Mouse (Mus musculus) neural tube, embryonic 15.5 days (tissue): ENCODE measurements at regions not wholly inside any gene's neighbourhood (a gene's known extent, or its start where the extent isn't known, plus 50 kb on each side); places are given as distances from the start of the nearest gene placed in this dataset.

Source experiments
- ATAC-seq: fragments of 200-750 bp; cut with Nextera tagmentation; 2 replicates; pipeline ENCODE4 v1.8.0; 2017; ENCODE audit warnings: mild to moderate bottlenecking, moderate TSS enrichment, moderate library complexity; ENCODE audit not compliant: low FRiP score
- H3K27ac ChIP-seq: fragments of 300-500 bp; sonication (generic); replicated peaks from 2 replicates; pipeline ENCODE4 v1.5.1; 2015; ENCODE audit warnings: mild to moderate bottlenecking, inconsistent platforms
- H3K27me3 ChIP-seq: fragments of 300-500 bp; sonication (generic); replicated peaks from 2 replicates; pipeline ENCODE4 v1.6.1; 2015; ENCODE audit warnings: inconsistent platforms
- H3K36me3 ChIP-seq: fragments of 300-500 bp; sonication (generic); 2 replicates; pipeline ENCODE4 v1.6.1; 2015; ENCODE audit warnings: inconsistent platforms
- H3K4me1 ChIP-seq: fragments of 300-500 bp; sonication (generic); 2 replicates; pipeline ENCODE4 v1.6.1; 2015; ENCODE audit warnings: inconsistent platforms
- H3K4me2 ChIP-seq: fragments of 300-500 bp; sonication (generic); 2 replicates; pipeline ENCODE4 v1.6.1; 2015; ENCODE audit warnings: inconsistent platforms, mild to moderate bottlenecking, moderate library complexity
- H3K4me3 ChIP-seq: fragments of 300-500 bp; sonication (generic); replicated peaks from 2 replicates; pipeline ENCODE4 v1.5.1; 2015; ENCODE audit warnings: mild to moderate bottlenecking, inconsistent platforms
- H3K9ac ChIP-seq: fragments of 300-500 bp; sonication (generic); replicated peaks from 2 replicates; pipeline ENCODE4 v1.6.1; 2015; ENCODE audit warnings: mild to moderate bottlenecking, inconsistent platforms
- H3K9me3 ChIP-seq: fragments of 300-500 bp; sonication (generic); replicated peaks from 2 replicates; pipeline ENCODE4 v1.6.1; 2016; ENCODE audit warnings: inconsistent platforms
- WGBS: fragments of 180-500 bp; shearing (Covaris S2); methylation state at CpG from one replicate; pipeline ENCODE4 v1.1.7; 2015; ENCODE audit warnings: mixed read lengths; 5-methylcytosine and 5-hydroxymethylcytosine counted together

DNA sequence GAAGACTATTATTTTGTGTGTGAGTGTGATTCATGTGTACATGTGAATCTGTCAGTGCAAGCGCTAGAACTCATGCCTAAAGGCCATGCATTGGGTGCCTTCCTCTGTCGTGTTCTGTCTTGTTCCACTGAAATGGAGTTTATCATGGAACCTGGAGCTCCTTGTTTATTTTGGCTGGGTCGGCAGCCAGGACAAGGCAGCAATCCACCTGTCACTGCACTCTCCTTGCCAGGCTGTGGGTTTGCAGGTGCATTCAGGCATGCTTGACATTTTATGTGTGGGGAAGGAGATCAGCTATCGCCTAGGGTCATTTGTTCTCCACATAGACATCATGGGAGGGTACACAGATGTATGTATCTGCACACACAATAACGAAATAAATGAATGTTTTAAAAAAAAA, 129.4 kb upstream of the Hcn1 start:
- no peak for ATAC-seq
- H3K9me3 ChIP-seq: no peaks in the 10 kb centered on the region
- WGBS: 80% methylated on average over 5 of the region's 5 CpGs
- H3K4me2 ChIP-seq: no peak overlapping the region
- no peak overlapping the region for H3K9ac ChIP-seq
- H3K36me3 ChIP-seq: no peaks in the 10 kb centered on the region
- no peaks in the 10 kb centered on the region for H3K27me3 ChIP-seq
- no peak overlapping the region for H3K27ac ChIP-seq
- no peak overlapping the region for H3K4me3 ChIP-seq
- no peaks in the 10 kb centered on the region for H3K4me1 ChIP-seq

DNA sequence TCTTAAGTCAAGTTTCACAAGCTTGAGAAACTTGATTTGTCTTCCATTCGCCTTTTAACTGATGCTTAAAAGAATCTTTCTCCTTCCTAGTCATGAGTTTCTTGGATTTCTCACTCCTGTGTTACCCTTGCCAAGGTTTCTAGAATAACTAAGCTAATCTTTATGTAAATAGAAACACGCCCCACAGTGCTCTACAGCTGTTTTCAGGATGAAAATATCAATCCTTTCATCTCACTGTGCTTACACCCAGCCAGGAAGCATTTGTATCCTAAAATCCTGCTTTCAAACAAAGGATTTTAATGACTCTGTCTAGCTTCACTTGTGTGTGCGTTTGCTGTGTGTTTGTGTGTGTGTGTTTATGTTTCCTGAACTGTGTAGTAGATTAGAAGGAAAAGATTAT, 119.5 kb upstream of the Hcn1 start:
- Histone ChIP-seq H3K4me3 (no peak overlapping the region), H3K4me2 (no peak overlapping the region), H3K27me3 (no peaks in the 10 kb centered on the region), H3K36me3 (no peaks in the 10 kb centered on the region), H3K9ac (no peak overlapping the region), H3K4me1 (no peaks in the 10 kb centered on the region), H3K9me3 (no peaks in the 10 kb centered on the region), H3K27ac (no peak overlapping the region)
- 71% methylated on average over 3 of the region's 3 CpGs for WGBS
- ATAC-seq: no peak

DNA sequence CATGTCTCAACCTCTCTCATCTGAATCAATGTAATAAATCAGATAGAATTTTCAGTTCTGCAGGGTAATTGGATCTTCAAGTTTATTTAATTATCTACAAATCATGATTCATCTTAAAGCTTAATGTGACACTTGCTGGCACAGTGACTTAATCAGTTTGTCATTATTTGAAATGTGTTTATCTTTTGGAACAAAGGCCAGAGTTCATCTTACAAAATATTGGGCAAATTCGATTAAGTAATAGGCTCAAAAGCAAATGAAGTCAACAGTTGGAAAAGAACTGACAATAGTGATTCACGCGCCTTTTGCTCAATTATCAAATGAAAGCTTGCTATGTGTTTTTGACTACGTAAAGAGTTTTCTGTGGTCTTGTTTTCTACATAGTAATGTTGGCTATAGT, 93.4 kb upstream of the Hcn1 start:
- 89% methylated on average over 4 of the region's 4 CpGs for WGBS

DNA sequence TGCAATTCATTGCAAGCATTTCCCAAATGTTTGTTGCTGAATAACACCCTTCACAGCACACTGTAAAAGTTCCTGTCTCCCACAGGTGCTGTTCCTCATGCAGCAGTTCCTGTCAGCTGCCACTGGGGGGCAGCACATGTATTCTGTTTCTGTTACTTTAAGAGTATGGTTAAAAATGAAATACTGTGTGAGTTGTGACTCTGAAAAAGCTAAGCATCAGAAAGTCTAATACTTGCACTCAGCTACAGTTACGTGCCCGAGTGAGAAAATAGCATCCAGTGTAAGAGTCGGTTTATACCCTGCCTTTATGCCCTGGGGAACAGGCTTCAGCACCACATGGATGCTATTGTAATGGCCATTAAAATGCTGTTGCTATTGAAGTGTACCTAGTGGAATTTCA, 52.0 kb upstream of the Hcn1 start:
- Histone ChIP-seq H3K4me1 (no peaks in the 10 kb centered on the region), H3K36me3 (no peaks in the 10 kb centered on the region), H3K9ac (no peak overlapping the region), H3K27me3 (no peaks in the 10 kb centered on the region), H3K4me2 (no peak overlapping the region), H3K9me3 (no peaks in the 10 kb centered on the region), H3K4me3 (no peak overlapping the region), H3K27ac (no peak overlapping the region)
- peak; percentile 94 for ATAC-seq
- 25% methylated on average over 3 of the region's 3 CpGs for WGBS

More for the DNA sequence above, 93.4 kb upstream of the Hcn1 start:
- ATAC-seq: no peak
- no peak overlapping the region for H3K9ac ChIP-seq
- H3K36me3 ChIP-seq: no peaks in the 10 kb centered on the region
- H3K27me3 ChIP-seq: no peaks in the 10 kb centered on the region
- H3K4me2 ChIP-seq: no peak overlapping the region
- no peak overlapping the region for H3K27ac ChIP-seq
- no peaks in the 10 kb centered on the region for H3K4me1 ChIP-seq
- H3K9me3 ChIP-seq: no peaks in the 10 kb centered on the region
- H3K4me3 ChIP-seq: no peak overlapping the region
